Mouse (Mus musculus) heart, embryonic 13.5 days (tissue): Measurements from ENCODE around the gene Numb. TPM values are rescaled to one million over a fixed set of nuclear protein-coding genes. Genes with fewer than 3 reads are reported as not detected.

Experiments used
- ATAC-seq: fragments of 200-750 bp; cut with Nextera tagmentation; 2 replicates; pipeline ENCODE4 v1.8.0; 2017; ENCODE audit warnings: moderate TSS enrichment; ENCODE audit not compliant: insufficient number of reproducible peaks, low FRiP score, low TSS enrichment; ENCODE audit errors: extremely low read depth
- H3K27ac ChIP-seq: fragments of 300-500 bp; sonication (generic); replicated peaks from 2 replicates; pipeline ENCODE4 v1.5.1; 2015; ENCODE audit warnings: moderate library complexity, mild to moderate bottlenecking, inconsistent platforms
- H3K27me3 ChIP-seq: fragments of 300-500 bp; sonication (generic); replicated peaks from 2 replicates; pipeline ENCODE4 v1.6.1; 2015; ENCODE audit warnings: mild to moderate bottlenecking, inconsistent platforms
- H3K36me3 ChIP-seq: fragments of 300-500 bp; sonication (generic); 2 replicates; pipeline ENCODE4 v1.6.1; 2015; ENCODE audit warnings: mild to moderate bottlenecking, inconsistent platforms
- H3K4me1 ChIP-seq: fragments of 300-500 bp; sonication (generic); 2 replicates; pipeline ENCODE4 v1.6.1; 2015; ENCODE audit warnings: inconsistent platforms
- H3K4me2 ChIP-seq: fragments of 300-500 bp; sonication (generic); 2 replicates; pipeline ENCODE4 v1.6.1; 2015; ENCODE audit warnings: inconsistent platforms, mild to moderate bottlenecking, moderate library complexity
- H3K4me3 ChIP-seq: fragments of 300-500 bp; sonication (generic); 2 replicates; pipeline ENCODE4 v1.5.1; 2015; ENCODE audit warnings: moderate library complexity, mild to moderate bottlenecking, inconsistent platforms
- H3K9ac ChIP-seq: fragments of 300-500 bp; sonication (generic); 2 replicates; pipeline ENCODE4 v1.6.1; 2015; ENCODE audit warnings: inconsistent platforms, mild to moderate bottlenecking, moderate library complexity
- H3K9me3 ChIP-seq: fragments of 300-500 bp; sonication (generic); 2 replicates; pipeline ENCODE4 v1.6.1; 2016; ENCODE audit warnings: inconsistent platforms
- WGBS: fragments of 180-500 bp; shearing (Covaris S2); methylation state at CpG from one replicate; pipeline ENCODE4 v1.1.7; 2015; ENCODE audit warnings: mixed read lengths; 5-methylcytosine and 5-hydroxymethylcytosine counted together
- polyA plus RNA-seq: library from polyadenylated mRNA; unstranded; fragments of >200 nt; fragmentation: Nextera tagmentation; extraction: Ambion mirVana; gene quantifications from 2 replicates; pipeline ENCODE4 v1.2.1, GENCODE M21; 2015

Gene Numb
- polyA plus RNA-seq, 1 experiment from 2014 or later = 28.1 TPM

GRCm38 (mm10) chr12:83780181-83780580, 141.6 kb downstream of the Numb start:
- Histone ChIP-seq H3K36me3 (no peaks in the 10 kb centered on the region), H3K9me3 (no peaks in the 10 kb centered on the region), H3K9ac (no peak overlapping the region), H3K4me3 (no peak overlapping the region), H3K27me3 (no peaks in the 10 kb centered on the region), H3K27ac (no peak overlapping the region), H3K4me1 (no peaks in the 10 kb centered on the region), H3K4me2 (no peak overlapping the region)
- WGBS = 58% methylated on average over 3 of the region's 3 CpGs
- no peak for ATAC-seq

GRCm38 (mm10) chr12:83776766-83777165, 145.0 kb downstream of the Numb start:
- no peak for ATAC-seq
- H3K36me3 ChIP-seq = no peaks in the 10 kb centered on the region
- H3K27ac ChIP-seq = no peak overlapping the region
- H3K4me2 ChIP-seq = no peak overlapping the region
- WGBS = 74% methylated on average over 7 of the region's 7 CpGs
- no peak overlapping the region for H3K9ac ChIP-seq
- H3K27me3 ChIP-seq = peaks cover 3% of the 10 kb centered on the region
- H3K9me3 ChIP-seq = no peaks in the 10 kb centered on the region
- H3K4me1 ChIP-seq = no peaks in the 10 kb centered on the region
- H3K4me3 ChIP-seq = no peak overlapping the region

GRCm38 (mm10) chr12:83775621-83776020, 146.1 kb downstream of the Numb start:
- Histone ChIP-seq H3K4me2 (no peak overlapping the region), H3K27ac (no peak overlapping the region), H3K4me3 (no peak overlapping the region), H3K9ac (no peak overlapping the region), H3K36me3 (no peaks in the 10 kb centered on the region), H3K27me3 (peaks cover 7% of the 10 kb centered on the region), H3K9me3 (no peaks in the 10 kb centered on the region), H3K4me1 (peaks cover 3% of the 10 kb centered on the region)
- ATAC-seq = no peak
- 68% methylated on average over 12 of the region's 12 CpGs for WGBS

- no peak for ATAC-seq
- 7% methylated on average over 25 of the region's 25 CpGs for WGBS
- Histone ChIP-seq H3K36me3 (no peaks in the 10 kb centered on the region), H3K9ac (peak overlapping the region; percentile 68), H3K4me3 (peak overlapping the region; percentile 30), H3K4me2 (peak overlapping the region; percentile 67), H3K27ac (no peak overlapping the region), H3K9me3 (no peaks in the 10 kb centered on the region), H3K4me1 (peaks cover 18% of the 10 kb centered on the region), H3K27me3 (peaks cover 36% of the 10 kb centered on the region)
Measured at GRCm38 (mm10) chr12:83770418-83771256, 151.1 kb downstream of the Numb start.

- Histone ChIP-seq H3K9ac (no peak overlapping the region), H3K27me3 (peaks cover 44% of the 10 kb centered on the region), H3K9me3 (no peaks in the 10 kb centered on the region), H3K4me2 (no peak overlapping the region), H3K4me1 (peaks cover 31% of the 10 kb centered on the region), H3K27ac (no peak overlapping the region), H3K4me3 (no peak overlapping the region), H3K36me3 (no peaks in the 10 kb centered on the region)
- ATAC-seq = no peak
- WGBS = 70% methylated on average over 14 of the region's 14 CpGs
Measured at GRCm38 (mm10) chr12:83768235-83768899, 153.4 kb downstream of the Numb start.

- H3K27me3 ChIP-seq = peaks cover 44% of the 10 kb centered on the region
- H3K9ac ChIP-seq = no peak overlapping the region
- 71% methylated on average over 9 of the region's 9 CpGs for WGBS
- peaks cover 36% of the 10 kb centered on the region for H3K4me1 ChIP-seq
- no peak overlapping the region for H3K4me3 ChIP-seq
- no peaks in the 10 kb centered on the region for H3K9me3 ChIP-seq
- no peak overlapping the region for H3K27ac ChIP-seq
- no peaks in the 10 kb centered on the region for H3K36me3 ChIP-seq
- ATAC-seq = no peak
- H3K4me2 ChIP-seq = no peak overlapping the region
Measured at GRCm38 (mm10) chr12:83767833-83768232, 153.9 kb downstream of the Numb start.

- Histone ChIP-seq H3K9ac (no peak overlapping the region), H3K36me3 (no peaks in the 10 kb centered on the region), H3K4me1 (peaks cover 44% of the 10 kb centered on the region), H3K27me3 (peaks cover 46% of the 10 kb centered on the region), H3K4me2 (no peak overlapping the region), H3K9me3 (no peaks in the 10 kb centered on the region), H3K27ac (no peak overlapping the region), H3K4me3 (no peak overlapping the region)
- WGBS = 71% methylated on average over 13 of the region's 13 CpGs
- ATAC-seq = no peak
Measured at GRCm38 (mm10) chr12:83765965-83766603, 155.7 kb downstream of the Numb start.

GRCm38 (mm10) chr12:83764519-83764918, 157.2 kb downstream of the Numb start:
- Histone ChIP-seq H3K27me3 (peaks cover 41% of the 10 kb centered on the region), H3K4me1 (peaks cover 30% of the 10 kb centered on the region), H3K27ac (no peak overlapping the region), H3K4me3 (peak overlapping the region; percentile 53; the same call in 1 of the 2 replicates), H3K9ac (no peak overlapping the region), H3K36me3 (no peaks in the 10 kb centered on the region), H3K9me3 (no peaks in the 10 kb centered on the region), H3K4me2 (peak overlapping the region; percentile 90)
- 76% methylated on average over 10 of the region's 10 CpGs for WGBS
- ATAC-seq = no peak

GRCm38 (mm10) chr12:83764044-83764365, 157.7 kb downstream of the Numb start:
- peaks cover 26% of the 10 kb centered on the region for H3K4me1 ChIP-seq
- no peaks in the 10 kb centered on the region for H3K9me3 ChIP-seq
- H3K27me3 ChIP-seq = peaks cover 41% of the 10 kb centered on the region
- peak overlapping the region; percentile 90 for H3K4me2 ChIP-seq
- 8% methylated on average over 14 of the region's 14 CpGs for WGBS
- H3K27ac ChIP-seq = no peak overlapping the region
- ATAC-seq = no peak
- H3K4me3 ChIP-seq = peak overlapping the region; percentile 53
- no peaks in the 10 kb centered on the region for H3K36me3 ChIP-seq
- H3K9ac ChIP-seq = peak overlapping the region; percentile 78

- H3K4me3 ChIP-seq = peak within 1 kb of the TSS; percentile 53
- H3K4me1 ChIP-seq = peaks cover 26% of the 10 kb centered on the region
- H3K27me3 ChIP-seq = peaks cover 41% of the 10 kb centered on the region
- ATAC-seq = no peak
- peak within 1 kb of the TSS; percentile 78 for H3K9ac ChIP-seq
- no peaks in the 10 kb centered on the region for H3K9me3 ChIP-seq
- no peak within 1 kb of the TSS for H3K27ac ChIP-seq
- peak within 1 kb of the TSS; percentile 90 for H3K4me2 ChIP-seq
- H3K36me3 ChIP-seq = no peaks in the 10 kb centered on the region
- 8% methylated on average over 30 of the region's 31 CpGs for WGBS
Measured at GRCm38 (mm10) chr12:83763311-83764043, 158.3 kb downstream of the Numb start, which contains the start of gene Papln. Gene Papln, plus strand, starts transcription at chr12:83763634.

- H3K27me3 ChIP-seq = peaks cover 33% of the 10 kb centered on the region
- H3K27ac ChIP-seq = no peak overlapping the region
- no peak overlapping the region for H3K4me3 ChIP-seq
- ATAC-seq = no peak
- H3K4me2 ChIP-seq = peak overlapping the region; percentile 90
- H3K4me1 ChIP-seq = peaks cover 26% of the 10 kb centered on the region
- WGBS = 47% methylated on average over 4 of the region's 4 CpGs
- no peaks in the 10 kb centered on the region for H3K36me3 ChIP-seq
- H3K9me3 ChIP-seq = no peaks in the 10 kb centered on the region
- H3K9ac ChIP-seq = no peak overlapping the region
Measured at GRCm38 (mm10) chr12:83762706-83763105, 159.0 kb downstream of the Numb start.
